Mouse (Mus musculus): ENCODE data around the gene Vmn1r62. TPM values are rescaled to one million over a fixed set of nuclear protein-coding genes. Genes with fewer than 3 reads are reported as not detected.
"Not testable (repeated sequence)": the region's sequence is repeated elsewhere in the genome, so short reads cannot be mapped to it uniquely, and the experiment has no call there.

Vmn1r62 gene
- polyA plus RNA-seq (2014; fragmentation: Nextera tagmentation; extraction: Ambion mirVana) = not detected in 2 replicates

GRCm38 (mm10) chr7:5673331-5673730 is at the start of gene Vmn1r62:
Gene Vmn1r62 (plus strand): TSS chr7:5673631.
- not testable (repeated sequence) for H3K9me3 ChIP-seq (replicated peaks; ENCODE audit: control insufficient read depth, low read length); H3K4me1 ChIP-seq (ENCODE audit: control insufficient read depth, insufficient read depth, low read length); H3K27me3 ChIP-seq (ENCODE audit: control insufficient read depth, insufficient read depth, low read length); H3K4me3 ChIP-seq (ENCODE audit: low read depth, low read length); H3K36me3 ChIP-seq (replicated peaks; ENCODE audit: control insufficient read depth, insufficient read depth, low read depth, low read length); H3K9ac ChIP-seq (replicated peaks; ENCODE audit: low read length); DNase-seq (ENCODE audit: low spot score); H3K27ac ChIP-seq (replicated peaks; ENCODE audit: low read depth, low read length); H3K4me2 ChIP-seq (ENCODE audit: low read depth, low read length); ATAC-seq (replicated peaks; ENCODE audit: insufficient number of reproducible peaks, low FRiP score, low TSS enrichment, low read depth)
- WGBS = no CpG with 5 or more reads among the region's 1 CpGs

Other genes with a start within 250 kb of the Vmn1r62 start
- gene Vmn1r59, start 216.9 kb upstream of the Vmn1r62 start, polyA plus RNA-seq (2014; fragmentation: Nextera tagmentation; extraction: Ambion mirVana) = not detected in 2 replicates
- gene Vmn2r28, start 179.7 kb upstream of the Vmn1r62 start, polyA plus RNA-seq (2014; fragmentation: Nextera tagmentation; extraction: Ambion mirVana) = not detected in 2 replicates
- not detected in 2 replicates for gene Vmn1r60, start 126.3 kb upstream of the Vmn1r62 start, polyA plus RNA-seq (2014; fragmentation: Nextera tagmentation; extraction: Ambion mirVana)
- not detected in 2 replicates for gene Vmn1r61, start 60.3 kb upstream of the Vmn1r62 start, polyA plus RNA-seq (2014; fragmentation: Nextera tagmentation; extraction: Ambion mirVana)
- not detected in 2 replicates for gene Vmn1r63, start 131.8 kb downstream of the Vmn1r62 start, polyA plus RNA-seq (2014; fragmentation: Nextera tagmentation; extraction: Ambion mirVana)
- gene Vmn1r64, start 210.9 kb downstream of the Vmn1r62 start, polyA plus RNA-seq (2014; fragmentation: Nextera tagmentation; extraction: Ambion mirVana) = not detected in 2 replicates

All from embryonic facial prominence, embryonic 11.5 days (tissue).